Mouse (Mus musculus) cerebellum, postnatal 36 days (tissue): ENCODE data around the gene Bicra.
A peak's percentile ranks its signal among the peaks of the same experiment; 100 is the strongest.

ENCODE experiments used
- DNase-seq, 2 experiments: peaks; one replicate each; pipeline ENCODE4 v3.0.0; 2021 to 2022; ENCODE audit warnings: mixed read lengths in 2 of 2

Gene Bicra

GRCm38 (mm10) chr7:15968322-15968721, 79.4 kb downstream of the Bicra start:
- DNase-seq, result no peak

GRCm38 (mm10) chr7:15967312-15967711, 80.4 kb downstream of the Bicra start, which contains the start of gene Ehd2:
TSS of gene Ehd2 (minus strand) at chr7:15967567.
- DNase-seq, result peak; percentile 70 to 77

GRCm38 (mm10) chr7:15966489-15966888, 81.2 kb downstream of the Bicra start:
- DNase-seq, result no peak

GRCm38 (mm10) chr7:15963798-15964652, 83.7 kb downstream of the Bicra start:
- DNase-seq, result no peak

- DNase-seq, result peak in 1 of 2 experiments; percentile 24
Measured at GRCm38 (mm10) chr7:15962311-15963288, 85.1 kb downstream of the Bicra start.

GRCm38 (mm10) chr7:15961798-15962197, 85.9 kb downstream of the Bicra start:
- no peak for DNase-seq

GRCm38 (mm10) chr7:15961239-15961638, 86.5 kb downstream of the Bicra start:
- no peak for DNase-seq

- DNase-seq, result no peak
Measured at GRCm38 (mm10) chr7:15960691-15961090, 87.0 kb downstream of the Bicra start.

- DNase-seq, result no peak
Measured at GRCm38 (mm10) chr7:15956143-15956542, 91.6 kb downstream of the Bicra start.

GRCm38 (mm10) chr7:15955509-15955908, 92.2 kb downstream of the Bicra start:
- DNase-seq, result no peak

- DNase-seq, result no peak
Measured at GRCm38 (mm10) chr7:15954978-15955443, 92.7 kb downstream of the Bicra start.

GRCm38 (mm10) chr7:15954436-15954835, 93.3 kb downstream of the Bicra start:
- no peak for DNase-seq

- no peak for DNase-seq
Measured at GRCm38 (mm10) chr7:15953307-15954074, 94.2 kb downstream of the Bicra start.

- no peak for DNase-seq
Measured at GRCm38 (mm10) chr7:15952416-15952815, 95.3 kb downstream of the Bicra start.

- DNase-seq, result no peak
Measured at GRCm38 (mm10) chr7:15950008-15950407, 97.7 kb downstream of the Bicra start.

- no peak for DNase-seq
Measured at GRCm38 (mm10) chr7:15949216-15949790, 98.4 kb downstream of the Bicra start.

- peak; percentile 87 to 88 for DNase-seq
Measured at GRCm38 (mm10) chr7:15948381-15948941, 99.3 kb downstream of the Bicra start.

GRCm38 (mm10) chr7:15947653-15948260, 100.0 kb downstream of the Bicra start:
- no peak for DNase-seq

- DNase-seq, result peak; percentile 94 to 95
Measured at GRCm38 (mm10) chr7:15945721-15946536, 101.8 kb downstream of the Bicra start, which contains the start of gene Nop53. TSS of gene Nop53 (minus strand) at chr7:15946074.

GRCm38 (mm10) chr7:15945211-15945610, 102.5 kb downstream of the Bicra start:
- no peak for DNase-seq
